Mouse (Mus musculus) kidney, adult 2 months (tissue): Measurements from ENCODE around the gene Samd3. TPM values are rescaled to one million over a fixed set of nuclear protein-coding genes. Genes with fewer than 3 reads are reported as not detected.

Experiments
- DNase-seq: peaks from one replicate; pipeline ENCODE4 v3.0.0; 2021
- H3K27ac ChIP-seq: fragments of 200-500 bp; 2 replicates; pipeline ENCODE4 v1.5.1; 2012; ENCODE audit warnings: low read depth, low read length, control low read depth, inconsistent platforms; ENCODE audit not compliant: insufficient read depth
- H3K27me3 ChIP-seq: fragments of 200-500 bp; replicated peaks from 2 replicates; pipeline ENCODE4 v1.6.1; 2012; ENCODE audit warnings: mild to moderate bottlenecking, moderate library complexity, low read length, inconsistent platforms; ENCODE audit not compliant: control insufficient read depth, insufficient read depth
- H3K36me3 ChIP-seq: fragments of 200-500 bp; 2 replicates; pipeline ENCODE4 v1.6.1; 2012; ENCODE audit warnings: mild to moderate bottlenecking, moderate library complexity, low read length, inconsistent platforms; ENCODE audit not compliant: control insufficient read depth, insufficient read depth
- H3K4me1 ChIP-seq: fragments of 200-500 bp; 2 replicates; pipeline ENCODE4 v1.6.1; 2011; ENCODE audit warnings: low read length; ENCODE audit not compliant: control insufficient read depth, insufficient read depth
- H3K4me3 ChIP-seq: fragments of 200-500 bp; 2 replicates; pipeline ENCODE4 v1.5.1; 2011; ENCODE audit warnings: mild to moderate bottlenecking, low read depth, low read length, control low read depth; ENCODE audit not compliant: insufficient read depth
- CTCF ChIP-seq: fragments of 200-500 bp; conservative IDR thresholded peaks from 2 replicates; pipeline ENCODE4 v1.5.1; 2011; ENCODE audit warnings: low read depth, mild to moderate bottlenecking, control low read depth, low read length, moderate library complexity, mixed read lengths; ENCODE audit not compliant: insufficient read depth, insufficient read length
- POLR2A ChIP-seq: fragments of 200-500 bp; IDR thresholded peaks from one replicate; pipeline ENCODE4 v1.6.1; 2011; ENCODE audit warnings: low read depth, low read length, control low read depth
- WGBS: fragments of 180-500 bp; shearing (Covaris S2); methylation state at CpG from one replicate; pipeline ENCODE4 v1.1.7; 2018; 5-methylcytosine and 5-hydroxymethylcytosine counted together
- polyA plus RNA-seq: library from polyadenylated mRNA; depleted of rRNA; stranded (reverse); fragments of >200 nt; gene quantifications from 2 replicates; pipeline ENCODE4 v1.2.3, GENCODE M21; 2012; rRNA removed

Gene Samd3
- polyA plus RNA-seq: 0.19 TPM in 1 of 2 replicates, not detected in the other

DNA sequence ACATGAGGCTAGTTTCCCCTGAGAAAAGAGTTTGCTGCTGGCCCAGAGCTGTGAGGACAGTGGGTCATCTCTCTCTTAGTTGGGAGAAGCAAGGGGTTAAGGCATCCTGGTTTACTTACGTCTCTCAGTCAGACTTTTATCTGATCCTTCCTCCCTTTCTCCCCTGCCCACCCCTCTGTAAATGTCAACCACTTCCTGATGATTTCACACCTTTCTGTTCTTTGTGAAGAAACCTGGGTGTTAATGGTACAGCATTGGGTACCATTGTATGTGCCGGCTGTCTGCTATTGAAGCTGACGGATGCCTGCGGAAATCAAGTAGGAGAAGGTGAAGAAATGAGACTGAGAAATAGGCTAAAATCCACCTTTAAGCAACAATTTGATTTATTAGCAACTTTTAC is at the start of gene Samd3:
Gene Samd3 (plus strand): TSS at position 220 of the 400 bp plus-strand sequence.
- no peak for DNase-seq
- Histone ChIP-seq H3K36me3 (no peaks in the 10 kb centered on the region), H3K4me3 (no peak within 1 kb of the TSS), H3K27me3 (no peaks in the 10 kb centered on the region), H3K27ac (no peak within 1 kb of the TSS), H3K4me1 (no peaks in the 10 kb centered on the region)
- TF ChIP-seq CTCF (no peak), POLR2A (no peak)
- 42% methylated on average over 4 of the region's 4 CpGs for WGBS

DNA sequence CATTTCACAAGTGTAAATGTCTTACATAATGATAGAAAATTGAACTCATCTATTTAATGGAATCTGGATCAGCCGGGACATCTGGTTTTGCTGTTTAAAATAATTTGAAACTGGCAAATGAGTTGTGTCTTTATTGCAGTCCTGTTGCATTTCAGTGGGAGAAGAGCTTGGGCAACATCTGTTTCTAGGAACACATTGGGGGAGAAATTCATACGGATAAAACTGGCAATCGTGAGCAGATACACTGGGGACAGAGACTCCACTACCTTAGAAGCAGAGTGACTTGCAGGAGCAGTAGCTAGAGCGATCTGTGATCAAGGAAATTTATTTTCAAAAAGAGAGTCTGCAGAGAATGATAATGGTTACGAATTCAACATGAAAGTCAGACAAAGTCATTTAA is 44.2 kb upstream of the Samd3 start:
- Histone ChIP-seq H3K4me3 (no peak overlapping the region), H3K27me3 (no peaks in the 10 kb centered on the region), H3K27ac (no peak overlapping the region), H3K4me1 (no peaks in the 10 kb centered on the region), H3K36me3 (no peaks in the 10 kb centered on the region)
- DNase-seq: no peak
- TF ChIP-seq CTCF (no peak), POLR2A (no peak)
- WGBS: 80% methylated on average over 5 of the region's 5 CpGs

DNA sequence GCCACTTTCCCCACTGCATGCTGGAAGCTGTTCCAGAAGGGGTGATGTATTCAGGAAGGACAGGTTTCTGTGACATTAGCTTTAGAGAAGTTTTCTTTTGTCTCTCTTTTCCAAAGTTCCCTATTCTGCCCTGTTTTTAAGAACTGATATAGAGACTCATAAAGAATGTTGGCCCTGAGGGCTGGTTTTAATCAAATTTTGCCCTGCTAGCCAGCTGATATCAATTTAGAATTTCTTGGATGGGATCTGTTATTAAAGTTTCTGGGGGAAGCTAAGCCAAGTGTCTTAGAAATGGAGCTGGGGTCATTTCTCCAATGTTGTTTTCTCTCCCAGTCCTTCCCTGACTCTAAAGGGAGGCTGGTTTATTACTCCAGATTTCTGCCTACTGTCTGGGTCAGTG is 38.7 kb upstream of the Samd3 start:
- Histone ChIP-seq H3K36me3 (no peaks in the 10 kb centered on the region), H3K4me3 (no peak overlapping the region), H3K27me3 (no peaks in the 10 kb centered on the region), H3K27ac (no peak overlapping the region), H3K4me1 (no peaks in the 10 kb centered on the region)
- DNase-seq: no peak
- TF ChIP-seq CTCF (no peak), POLR2A (no peak)

DNA sequence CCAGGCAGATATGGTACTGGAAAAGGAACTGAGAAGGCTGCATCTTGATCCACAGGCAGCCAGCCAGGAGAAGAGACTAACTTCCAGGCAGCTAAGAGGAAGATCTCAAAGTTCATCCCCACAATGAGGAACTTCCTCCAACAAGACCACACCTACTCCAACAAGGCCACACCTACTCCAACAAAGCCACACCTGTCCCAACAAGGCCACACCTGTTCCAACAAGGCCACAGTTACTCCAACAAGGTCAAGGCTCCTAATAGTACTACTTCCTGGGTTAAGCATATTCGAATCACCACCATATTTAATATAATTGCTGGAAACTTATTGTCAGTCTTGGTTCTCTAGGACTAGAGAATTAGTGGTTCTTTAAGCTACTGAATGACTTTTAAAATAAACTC is 34.6 kb upstream of the Samd3 start:
- H3K27ac ChIP-seq: no peak overlapping the region
- no peaks in the 10 kb centered on the region for H3K4me1 ChIP-seq
- TF ChIP-seq POLR2A: no peak
- no peak for TF ChIP-seq CTCF
- H3K36me3 ChIP-seq: no peaks in the 10 kb centered on the region
- no peaks in the 10 kb centered on the region for H3K27me3 ChIP-seq
- DNase-seq: no peak
- H3K4me3 ChIP-seq: no peak overlapping the region
- 92% methylated on average over 1 of the region's 1 CpGs for WGBS

DNA sequence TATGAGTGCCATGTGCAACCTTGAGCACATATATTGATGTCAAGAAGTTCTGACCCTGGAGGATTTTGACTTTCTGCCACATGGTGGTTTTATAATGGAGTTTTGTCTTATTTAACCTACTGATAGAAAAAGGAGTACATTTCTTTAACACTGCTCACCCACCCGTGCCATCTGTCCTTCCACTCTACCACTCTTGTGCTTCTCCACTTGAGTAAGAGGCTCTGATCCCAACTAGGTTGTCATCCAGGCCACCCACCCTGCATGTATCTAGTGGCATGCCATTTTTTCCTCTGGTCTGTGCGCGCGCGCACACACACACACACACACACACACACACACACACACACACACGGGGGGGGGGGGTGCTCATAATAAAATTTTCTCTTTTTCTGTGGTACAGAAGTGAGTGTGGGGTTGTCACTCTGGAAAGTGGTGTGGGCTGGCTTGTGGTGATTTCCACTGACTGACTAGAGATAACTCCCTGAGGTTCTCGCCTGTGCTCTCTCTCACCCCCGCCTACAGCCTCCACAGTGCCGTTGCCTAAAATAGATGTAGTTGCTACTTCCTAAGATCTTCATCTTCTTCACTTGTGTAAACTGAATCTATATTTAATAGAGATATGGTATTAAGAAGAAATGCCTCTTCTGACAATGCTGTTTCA is 26.7 kb upstream of the Samd3 start:
- H3K36me3 ChIP-seq: no peaks in the 10 kb centered on the region
- TF ChIP-seq POLR2A (no peak), CTCF (no peak)
- no peaks in the 10 kb centered on the region for H3K4me1 ChIP-seq
- H3K27me3 ChIP-seq: no peaks in the 10 kb centered on the region
- no peak overlapping the region for H3K27ac ChIP-seq
- 88% methylated on average over 9 of the region's 9 CpGs for WGBS
- DNase-seq: no peak
- H3K4me3 ChIP-seq: no peak overlapping the region

DNA sequence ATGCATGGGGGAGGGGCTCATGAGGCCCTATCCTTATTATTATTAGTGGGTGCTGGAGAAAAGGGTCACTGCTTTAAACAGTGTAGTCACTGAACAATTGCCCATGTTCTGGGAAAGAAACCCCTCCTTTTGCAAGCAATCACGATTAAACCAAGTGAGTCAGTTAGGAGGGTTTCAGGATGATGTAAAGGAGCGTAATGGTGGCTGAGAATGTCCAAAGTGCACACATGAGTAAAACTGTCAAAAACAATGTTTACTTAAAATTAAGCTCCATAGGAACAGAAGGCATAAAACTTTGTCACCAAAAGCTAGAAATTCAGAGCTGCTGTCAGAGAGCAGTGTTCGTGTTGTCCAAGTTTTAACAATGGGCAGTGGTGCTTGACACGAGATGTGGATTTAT is 8.8 kb upstream of the Samd3 start:
- TF ChIP-seq CTCF (no peak), POLR2A (no peak)
- no peak for DNase-seq

DNA sequence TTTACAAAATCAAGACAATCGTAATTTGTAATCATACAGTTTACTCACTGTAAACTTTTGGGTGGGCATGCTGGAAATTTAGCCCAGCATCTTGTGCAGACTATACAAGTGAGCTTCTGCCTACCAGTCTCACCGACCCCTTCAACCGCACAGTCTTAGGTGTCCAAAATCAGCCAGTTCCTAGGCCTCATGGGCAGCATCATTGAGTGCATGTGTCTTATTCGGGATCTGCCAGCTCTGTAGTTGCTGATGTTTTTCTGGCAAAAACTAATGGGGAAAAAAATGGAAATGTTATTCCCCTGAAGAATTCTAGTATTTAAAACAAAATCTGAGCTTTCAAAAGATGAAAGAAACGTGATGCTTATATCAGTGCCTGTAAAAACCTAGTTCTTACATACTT is 3.3 kb upstream of the Samd3 start:
- Histone ChIP-seq H3K27me3 (no peaks in the 10 kb centered on the region), H3K4me1 (no peaks in the 10 kb centered on the region), H3K27ac (no peak overlapping the region), H3K4me3 (no peak overlapping the region), H3K36me3 (no peaks in the 10 kb centered on the region)
- DNase-seq: no peak
- no peak for TF ChIP-seq POLR2A
- 90% methylated on average over 5 of the region's 5 CpGs for WGBS

More for the DNA sequence above, 8.8 kb upstream of the Samd3 start:
- 41% methylated on average over 4 of the region's 4 CpGs for WGBS
- no peak overlapping the region for H3K4me3 ChIP-seq
- H3K27ac ChIP-seq: no peak overlapping the region
- H3K27me3 ChIP-seq: 0 out of 2 replicates have a peak, but pooled peaks cover 1% of the 10 kb centered on the region
- no peaks in the 10 kb centered on the region for H3K36me3 ChIP-seq
- H3K4me1 ChIP-seq: no peaks in the 10 kb centered on the region

DNA sequence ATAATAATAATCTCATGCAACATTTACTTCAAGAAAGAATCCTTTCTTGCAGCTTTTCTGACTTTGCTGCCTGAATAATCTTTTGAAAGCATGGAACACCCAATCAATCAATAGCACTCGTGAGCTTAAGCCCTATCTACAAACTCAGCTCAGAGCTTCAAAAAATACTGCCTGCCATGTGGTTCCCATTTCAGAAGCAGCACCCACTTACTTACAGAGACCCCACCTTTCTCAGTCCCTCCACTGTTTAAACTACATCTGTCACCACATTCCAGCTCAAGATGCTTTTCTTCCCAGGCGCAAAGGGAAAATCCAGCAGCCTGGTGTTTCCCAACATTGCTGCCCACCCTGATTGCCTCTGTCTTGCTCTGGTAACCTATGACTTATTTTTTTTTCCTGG is 2.8 kb upstream of the Samd3 start:
- no peaks in the 10 kb centered on the region for H3K4me1 ChIP-seq
- no peaks in the 10 kb centered on the region for H3K27me3 ChIP-seq
- no peak for TF ChIP-seq POLR2A
- no peak for TF ChIP-seq CTCF
- 76% methylated on average over 2 of the region's 2 CpGs for WGBS
- H3K36me3 ChIP-seq: no peaks in the 10 kb centered on the region
- H3K4me3 ChIP-seq: no peak overlapping the region
- H3K27ac ChIP-seq: no peak overlapping the region
- DNase-seq: no peak
